Mouse (Mus musculus) 3134 (cell line): ENCODE results near the gene Vmn2r14.
"Not testable (repeated sequence)": the region's sequence is repeated elsewhere in the genome, so short reads cannot be mapped to it uniquely, and the experiment has no call there.

Source experiments
- DNase-seq: peaks from one replicate; pipeline ENCODE4 v3.0.0-alpha.2; 2011; ENCODE audit warnings: low spot score; ENCODE audit not compliant: insufficient read length; ENCODE audit errors: extremely low read depth

The Vmn2r14 gene

DNA sequence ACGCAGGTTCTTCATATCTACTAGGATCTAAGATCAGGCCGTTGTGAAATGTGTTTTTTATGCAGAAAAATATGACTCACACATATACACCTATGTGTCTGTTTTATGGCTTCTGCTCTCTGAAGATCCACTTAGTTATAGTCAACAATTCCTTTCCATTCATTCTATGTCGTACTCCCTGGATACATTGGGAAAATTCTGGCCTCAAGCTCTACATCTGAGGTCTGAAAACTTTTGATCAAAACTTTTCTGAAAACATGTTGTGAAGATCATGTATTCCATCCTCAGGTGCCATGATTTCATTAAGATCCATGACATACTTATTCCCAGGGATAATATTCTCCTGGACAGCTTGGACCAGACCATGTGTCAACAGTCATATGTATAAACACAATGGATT is at the start of gene Vmn2r14:
Gene Vmn2r14 (minus strand): TSS at position 101 of the 400 bp plus-strand sequence.
- no peak for DNase-seq

GRCm38 (mm10) chr5:109192099-109192498 is 32.4 kb downstream of the Vmn2r14 start, which contains the start of gene Vmn2r13:
TSS of gene Vmn2r13 (minus strand) at chr5:109192199.
- not testable (repeated sequence) for DNase-seq

GRCm38 (mm10) chr5:109166851-109167250 is 57.7 kb downstream of the Vmn2r14 start:
- not testable (repeated sequence) for DNase-seq
